Mouse (Mus musculus): ENCODE measurements around the gene Fam155a.

The Fam155a gene

GRCm38 (mm10) chr8:9248109-9248821 lies 522.7 kb downstream of the Fam155a start:
- no peak for DNase-seq

- peak; percentile 93 for DNase-seq
Measured at GRCm38 (mm10) chr8:9245994-9246393, 525.0 kb downstream of the Fam155a start.

GRCm38 (mm10) chr8:9240996-9241395 lies 530.0 kb downstream of the Fam155a start:
- DNase-seq, result no peak

GRCm38 (mm10) chr8:9239741-9240140 lies 531.2 kb downstream of the Fam155a start:
- no peak for DNase-seq

- DNase-seq, result no peak
Measured at GRCm38 (mm10) chr8:9238974-9239373, 532.0 kb downstream of the Fam155a start.

- peak; percentile 88 for DNase-seq
Measured at GRCm38 (mm10) chr8:9233326-9233919, 537.5 kb downstream of the Fam155a start.

- DNase-seq, result peak; percentile 78
Measured at GRCm38 (mm10) chr8:9227779-9228464, 543.0 kb downstream of the Fam155a start.

GRCm38 (mm10) chr8:9226767-9227166 lies 544.2 kb downstream of the Fam155a start:
- DNase-seq, result no peak

- no peak for DNase-seq
Measured at GRCm38 (mm10) chr8:9211751-9212150, 559.2 kb downstream of the Fam155a start.

- DNase-seq, result no peak
Measured at GRCm38 (mm10) chr8:9207505-9208051, 563.4 kb downstream of the Fam155a start.

- DNase-seq, result no peak
Measured at GRCm38 (mm10) chr8:9204345-9205067, 566.5 kb downstream of the Fam155a start.

GRCm38 (mm10) chr8:9200099-9200498 lies 570.9 kb downstream of the Fam155a start:
- DNase-seq, result no peak

- DNase-seq, result no peak
Measured at GRCm38 (mm10) chr8:9191682-9192081, 579.3 kb downstream of the Fam155a start.

- DNase-seq, result no peak
Measured at GRCm38 (mm10) chr8:9188616-9189015, 582.3 kb downstream of the Fam155a start.

- no peak for DNase-seq
Measured at GRCm38 (mm10) chr8:9185200-9185599, 585.8 kb downstream of the Fam155a start.

- no peak for DNase-seq
Measured at GRCm38 (mm10) chr8:9182461-9182860, 588.5 kb downstream of the Fam155a start.

- DNase-seq, result no peak
Measured at GRCm38 (mm10) chr8:9180686-9181315, 590.2 kb downstream of the Fam155a start.

GRCm38 (mm10) chr8:9176974-9177373 lies 594.0 kb downstream of the Fam155a start:
- DNase-seq, result no peak

GRCm38 (mm10) chr8:9174865-9175565 lies 595.9 kb downstream of the Fam155a start:
- peak; percentile 21 for DNase-seq

- no peak for DNase-seq
Measured at GRCm38 (mm10) chr8:9171848-9172247, 599.1 kb downstream of the Fam155a start.

GRCm38 (mm10) chr8:9167995-9168394 lies 603.0 kb downstream of the Fam155a start:
- DNase-seq, result no peak

- DNase-seq, result no peak
Measured at GRCm38 (mm10) chr8:9161606-9162005, 609.4 kb downstream of the Fam155a start.
